Mouse (Mus musculus) embryonic facial prominence, embryonic 14.5 days (tissue): ENCODE data around the gene Gna11. TPM values are rescaled to one million over a fixed set of nuclear protein-coding genes. Genes with fewer than 3 reads are reported as not detected.

ENCODE experiments used
- ATAC-seq: fragments of 200-750 bp; cut with Nextera tagmentation; 2 replicates; pipeline ENCODE4 v1.8.0; 2017; ENCODE audit warnings: low read depth, moderate number of reproducible peaks, moderate TSS enrichment
- DNase-seq: peaks from one replicate; pipeline ENCODE4 v3.0.0-alpha.2; 2015; ENCODE audit warnings: low spot score
- H3K27ac ChIP-seq: fragments of 300-500 bp; sonication (generic); replicated peaks from 2 replicates; pipeline ENCODE4 v1.5.1; 2014; ENCODE audit warnings: low read depth, mild to moderate bottlenecking, low read length, moderate library complexity
- H3K27me3 ChIP-seq: fragments of 300-500 bp; sonication (generic); replicated peaks from 2 replicates; pipeline ENCODE4 v1.6.1; 2014; ENCODE audit warnings: low read length; ENCODE audit not compliant: control insufficient read depth, insufficient read depth
- H3K36me3 ChIP-seq: fragments of 300-500 bp; sonication (generic); 2 replicates; pipeline ENCODE4 v1.6.1; 2014; ENCODE audit warnings: low read length, mixed read lengths; ENCODE audit not compliant: control insufficient read depth, insufficient read depth
- H3K4me1 ChIP-seq: fragments of 300-500 bp; sonication (generic); 2 replicates; pipeline ENCODE4 v1.6.1; 2014; ENCODE audit warnings: antibody characterized with exemption, low read length; ENCODE audit not compliant: control insufficient read depth, insufficient read depth
- H3K4me2 ChIP-seq: fragments of 300-500 bp; sonication (generic); 2 replicates; pipeline ENCODE4 v1.6.1; 2014; ENCODE audit warnings: low read depth, mild to moderate bottlenecking, low read length, moderate library complexity, mixed read lengths
- H3K4me3 ChIP-seq: fragments of 300-500 bp; sonication (generic); 2 replicates; pipeline ENCODE4 v1.5.1; 2014; ENCODE audit warnings: low read depth, mild to moderate bottlenecking, low read length
- H3K9ac ChIP-seq: fragments of 300-500 bp; sonication (generic); 2 replicates; pipeline ENCODE4 v1.6.1; 2014; ENCODE audit warnings: low read depth, mild to moderate bottlenecking, low read length, moderate library complexity, mixed read lengths
- H3K9me3 ChIP-seq: fragments of 300-500 bp; sonication (generic); 2 replicates; pipeline ENCODE4 v1.6.1; 2016; ENCODE audit warnings: low read length; ENCODE audit not compliant: control insufficient read depth
- WGBS: fragments of 180-500 bp; shearing (Covaris S2); extraction: QIAGEN DNeasy Blood & Tissue Kit; methylation state at CpG from one replicate; pipeline ENCODE4 v1.1.7; 2014; 5-methylcytosine and 5-hydroxymethylcytosine counted together
- polyA plus RNA-seq: library from polyadenylated mRNA; unstranded; fragments of >200 nt; fragmentation: Nextera tagmentation; extraction: Ambion mirVana; gene quantifications from 2 replicates; pipeline ENCODE4 v1.2.1, GENCODE M21; 2014

The Gna11 gene
- polyA plus RNA-seq, 1 experiment from 2014 or later = 87.7 TPM

DNA sequence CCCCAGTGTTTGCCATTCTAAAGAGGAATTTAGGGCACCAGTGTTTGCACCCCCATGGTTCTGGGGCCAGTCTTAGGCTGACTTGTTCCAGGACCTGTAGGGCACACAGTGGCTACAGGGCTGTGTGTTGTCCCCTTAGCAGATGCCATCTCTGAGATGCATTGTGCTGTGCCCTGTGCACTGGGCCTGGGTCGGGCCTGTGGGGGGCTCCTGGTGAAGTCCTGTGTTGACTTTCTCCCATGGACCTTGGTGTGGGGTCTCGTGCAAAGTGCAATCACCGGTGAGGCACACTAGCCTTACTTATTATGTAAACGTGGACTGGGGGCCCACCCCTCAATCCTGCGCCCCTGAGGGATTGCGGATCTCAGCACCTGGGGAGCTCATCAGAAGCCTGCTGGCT lies 17.4 kb upstream of the Gna11 start:
- ATAC-seq = no peak
- H3K9me3 ChIP-seq = no peaks in the 10 kb centered on the region

GRCm38 (mm10) chr10:81560719-81561459 lies 15.9 kb upstream of the Gna11 start:
- Histone ChIP-seq H3K4me3 (peak overlapping the region; percentile 82), H3K27me3 (no peaks in the 10 kb centered on the region), H3K9ac (peak overlapping the region; percentile 96), H3K27ac (peak overlapping the region; percentile 90), H3K9me3 (no peaks in the 10 kb centered on the region), H3K4me1 (peaks cover 32% of the 10 kb centered on the region), H3K36me3 (peaks cover 34% of the 10 kb centered on the region), H3K4me2 (peak overlapping the region; percentile 85)
- 11% methylated on average over 13 of the region's 16 CpGs for WGBS
- ATAC-seq (no peak), DNase-seq (no peak)

More for the DNA sequence above, 17.4 kb upstream of the Gna11 start:
- H3K4me2 ChIP-seq = 0 out of 2 replicates have a peak overlapping the region, but pooled peaks have one; percentile 10
- 66% methylated on average over 6 of the region's 6 CpGs for WGBS
- no peak overlapping the region for H3K27ac ChIP-seq
- no peaks in the 10 kb centered on the region for H3K27me3 ChIP-seq
- DNase-seq = no peak
- no peak overlapping the region for H3K4me3 ChIP-seq
- H3K4me1 ChIP-seq = peaks cover 32% of the 10 kb centered on the region
- H3K9ac ChIP-seq = peak overlapping the region; percentile 20; the same call in 1 of the 2 replicates
- H3K36me3 ChIP-seq = peaks cover 45% of the 10 kb centered on the region

- Histone ChIP-seq H3K4me3 (peak overlapping the region; percentile 82), H3K9me3 (no peaks in the 10 kb centered on the region), H3K9ac (peak overlapping the region; percentile 96), H3K4me1 (peaks cover 31% of the 10 kb centered on the region), H3K27ac (peak overlapping the region; percentile 90), H3K4me2 (peak overlapping the region; percentile 85), H3K36me3 (peaks cover 25% of the 10 kb centered on the region), H3K27me3 (no peaks in the 10 kb centered on the region)
- WGBS = 1% methylated on average over 21 of the region's 36 CpGs
- ATAC-seq = peak; percentile 21
- no peak for DNase-seq
These were observed 14.9 kb upstream of the Gna11 start for GRCm38 (mm10) chr10:81559627-81560539.

DNA sequence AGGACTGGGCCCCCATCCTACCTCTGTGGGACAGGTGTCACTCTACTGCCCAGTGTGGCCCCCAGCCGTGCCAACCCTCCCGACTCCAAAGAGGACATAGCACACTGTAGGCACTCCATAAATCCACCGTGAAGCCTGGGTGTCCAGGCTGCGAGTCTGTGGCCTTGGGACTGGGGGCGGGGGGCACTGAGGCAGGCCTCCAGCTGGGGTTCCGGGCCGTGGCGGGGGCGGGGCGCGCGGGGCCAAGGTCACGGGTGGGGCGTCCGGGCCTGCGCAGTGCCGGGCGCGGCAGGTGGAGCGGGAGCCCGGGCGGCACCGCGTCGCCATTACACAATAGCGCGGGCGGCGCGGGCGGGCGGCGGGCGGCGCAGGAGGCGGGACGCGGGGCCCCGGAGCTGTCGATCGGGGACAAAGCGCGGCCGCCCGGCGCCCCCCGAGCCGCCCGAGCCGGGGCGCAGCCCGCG lies 14.2 kb upstream of the Gna11 start, which contains the start of gene Aes:
Gene Aes (plus strand): TSS at position 326 of the 464 bp plus-strand sequence.
- 0% methylated on average over 5 of the region's 53 CpGs for WGBS
- DNase-seq (no peak), ATAC-seq (peak; percentile 70)
- Histone ChIP-seq H3K4me2 (peak within 1 kb of the TSS; percentile 85), H3K9me3 (no peaks in the 10 kb centered on the region), H3K36me3 (peaks cover 18% of the 10 kb centered on the region; the same call in 1 of the 2 replicates), H3K4me3 (peak within 1 kb of the TSS; percentile 82), H3K27me3 (no peaks in the 10 kb centered on the region), H3K27ac (peak within 1 kb of the TSS; percentile 90), H3K4me1 (peaks cover 24% of the 10 kb centered on the region), H3K9ac (peak within 1 kb of the TSS; percentile 96)

DNA sequence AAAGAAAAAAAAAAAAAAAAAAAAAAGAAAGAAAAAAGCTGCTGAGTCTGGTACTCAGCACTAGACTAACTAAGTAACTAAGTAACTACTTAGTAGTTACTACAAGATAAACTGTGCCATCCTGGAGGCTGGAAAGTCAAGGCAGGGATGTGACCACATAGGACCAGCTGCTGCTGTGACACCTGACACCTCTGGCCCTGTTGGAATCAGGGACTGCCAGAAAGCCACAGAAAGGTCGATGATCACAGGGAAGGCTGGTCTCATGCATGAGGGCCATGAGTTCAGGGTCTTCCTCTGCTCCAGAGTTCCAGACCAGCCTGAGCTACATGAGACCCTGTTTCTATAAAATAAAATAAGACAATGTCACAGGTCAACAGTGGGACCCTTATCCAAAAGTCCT lies 12.5 kb upstream of the Gna11 start:
- H3K4me2 ChIP-seq = no peak overlapping the region
- H3K4me1 ChIP-seq = peaks cover 10% of the 10 kb centered on the region
- DNase-seq (no peak), ATAC-seq (no peak)
- 29% methylated on average over 1 of the region's 1 CpGs for WGBS
- no peaks in the 10 kb centered on the region for H3K27me3 ChIP-seq
- no peak overlapping the region for H3K27ac ChIP-seq
- H3K9ac ChIP-seq = no peak overlapping the region
- H3K36me3 ChIP-seq = peaks cover 10% of the 10 kb centered on the region; the same call in 1 of the 2 replicates
- H3K4me3 ChIP-seq = no peak overlapping the region
- no peaks in the 10 kb centered on the region for H3K9me3 ChIP-seq

GRCm38 (mm10) chr10:81556282-81556681 lies 11.3 kb upstream of the Gna11 start:
- H3K27ac ChIP-seq = no peak overlapping the region
- H3K9me3 ChIP-seq = no peaks in the 10 kb centered on the region
- H3K4me3 ChIP-seq = no peak overlapping the region
- ATAC-seq (no peak), DNase-seq (no peak)
- H3K9ac ChIP-seq = no peak overlapping the region
- no peaks in the 10 kb centered on the region for H3K27me3 ChIP-seq
- H3K36me3 ChIP-seq = peaks cover 3% of the 10 kb centered on the region; the same call in 1 of the 2 replicates
- H3K4me1 ChIP-seq = peaks cover 5% of the 10 kb centered on the region
- H3K4me2 ChIP-seq = no peak overlapping the region
- WGBS = 66% methylated on average over 3 of the region's 3 CpGs

DNA sequence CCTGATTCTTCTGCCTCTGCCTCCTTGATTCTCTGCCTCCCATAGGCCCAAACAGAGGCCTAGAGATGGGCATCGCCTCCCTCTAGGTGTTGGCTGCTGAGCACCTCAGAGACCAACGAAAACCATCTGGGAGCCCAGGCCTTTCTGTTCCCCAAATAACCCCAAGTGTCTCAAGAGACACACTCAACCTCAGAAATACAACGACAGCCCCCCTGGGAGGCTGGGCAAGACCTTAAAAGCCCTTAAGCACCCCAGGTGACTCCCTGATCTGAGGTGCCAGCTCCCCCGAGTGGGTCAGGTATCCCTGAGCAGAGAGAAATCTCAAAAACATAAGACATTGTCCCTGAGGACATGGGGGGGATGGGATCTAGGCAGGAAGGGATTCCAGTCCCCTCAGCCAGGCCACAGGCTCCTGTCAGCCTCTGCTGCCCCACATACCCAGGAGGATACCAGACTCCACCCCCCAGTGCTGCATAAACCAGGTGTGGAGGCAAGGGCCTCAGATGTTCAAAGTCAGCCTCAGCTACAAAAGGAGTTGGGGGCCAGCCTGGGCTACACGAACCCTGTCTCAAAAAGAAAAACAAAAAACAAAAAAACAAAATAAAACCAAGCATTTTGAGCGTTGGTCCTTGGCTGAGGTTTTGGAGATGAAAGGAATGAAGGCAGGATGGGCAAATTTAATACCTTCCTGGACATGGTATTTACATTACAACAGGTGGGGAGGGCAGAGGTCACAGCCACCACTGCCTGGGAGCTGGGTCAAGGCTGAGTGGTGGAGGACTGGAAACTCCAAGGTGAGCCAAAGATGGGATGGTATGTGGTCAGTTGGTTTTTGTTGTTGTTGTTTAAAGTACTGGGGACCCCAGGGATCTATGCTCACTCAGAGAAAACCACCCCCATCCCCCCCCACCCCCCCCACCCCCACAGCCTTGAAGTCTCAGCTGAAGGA lies 9.1 kb upstream of the Gna11 start:
- ATAC-seq = no peak
- Histone ChIP-seq H3K36me3 (no peaks in the 10 kb centered on the region), H3K27ac (no peak overlapping the region), H3K4me1 (no peaks in the 10 kb centered on the region), H3K9me3 (no peaks in the 10 kb centered on the region), H3K4me2 (no peak overlapping the region), H3K9ac (no peak overlapping the region), H3K4me3 (no peak overlapping the region), H3K27me3 (no peaks in the 10 kb centered on the region)
- WGBS = 80% methylated on average over 6 of the region's 6 CpGs
- no peak for DNase-seq

- WGBS = 81% methylated on average over 5 of the region's 5 CpGs
- DNase-seq = no peak
- no peaks in the 10 kb centered on the region for H3K9me3 ChIP-seq
These were observed 8.2 kb upstream of the Gna11 start for GRCm38 (mm10) chr10:81553232-81553631.

More at GRCm38 (mm10) chr10:81553232-81553631, 8.2 kb upstream of the Gna11 start:
- H3K4me3 ChIP-seq = no peak overlapping the region
- no peak for ATAC-seq
- no peaks in the 10 kb centered on the region for H3K4me1 ChIP-seq
- H3K27ac ChIP-seq = no peak overlapping the region
- H3K36me3 ChIP-seq = no peaks in the 10 kb centered on the region
- H3K9ac ChIP-seq = no peak overlapping the region
- H3K4me2 ChIP-seq = no peak overlapping the region
- H3K27me3 ChIP-seq = no peaks in the 10 kb centered on the region
